Comparison of ENCODE assay signal across 9 mouse cellular contexts in genomic region chr5:123114924-123115323, GRCm38 (mm10). TPM values are rescaled to one million over a fixed set of nuclear protein-coding genes. Genes with fewer than 3 reads are reported as not detected.
DNase-seq lines count a peak whose midpoint lies in the region; ATAC-seq and TF ChIP-seq lines count a peak whose summit lies in the region.
"Had no signal": no experiment of that assay in that cellular context is flagged by ENCODE, and none has a peak within 500 bp of the region (broad histone marks: within the 10 kb centered on the region; RNA-seq: fewer than 3 reads in every experiment).

No protein-coding gene starts in this region.

- H3K9ac ChIP-seq in heart, adult 2 months (ENCODE audit: low read depth, low read length), result no peak overlapping the region
- H3K9ac ChIP-seq in midbrain, embryonic 15.5 days, result no peak overlapping the region
- 0 out of 2 replicates have a peak overlapping the region, but pooled peaks have one; percentile 12 for H3K9ac ChIP-seq in forebrain, embryonic 12.5 days
- H3K9ac ChIP-seq: lung, embryonic 15.5 days had no signal

- no peak for ATAC-seq in midbrain, embryonic 15.5 days (replicated peaks)
- ATAC-seq in forebrain, embryonic 12.5 days (ENCODE audit: low FRiP score), result no peak
- no peak for ATAC-seq in megakaryocyte, adult 5-6 weeks (ENCODE audit: poor library complexity, severe bottlenecking)

- H3K79me2 ChIP-seq in heart, adult 2 months (replicated peaks; ENCODE audit: control insufficient read depth, insufficient read depth, low read length), result no peaks in the 10 kb centered on the region

- H3K27ac ChIP-seq in heart, adult 2 months, result no peak overlapping the region
- no peak overlapping the region for H3K27ac ChIP-seq in midbrain, embryonic 10.5 days (replicated peaks)
- H3K27ac ChIP-seq in midbrain, embryonic 15.5 days, result no peak overlapping the region
- no peak overlapping the region for H3K27ac ChIP-seq in forebrain, embryonic 12.5 days
- no peak overlapping the region for H3K27ac ChIP-seq in small intestine, adult 2 months (ENCODE audit: insufficient read depth, low read depth, low read length)
- H3K27ac ChIP-seq: lung, embryonic 15.5 days had no signal

- no peak overlapping the region for H3K4me2 ChIP-seq in midbrain, embryonic 15.5 days
- H3K4me2 ChIP-seq in forebrain, embryonic 12.5 days, result no peak overlapping the region
- H3K4me2 ChIP-seq: lung, embryonic 15.5 days had no signal

- H3K9me3 ChIP-seq in midbrain, embryonic 10.5 days (replicated peaks), result no peaks in the 10 kb centered on the region
- no peaks in the 10 kb centered on the region for H3K9me3 ChIP-seq in midbrain, embryonic 15.5 days
- no peaks in the 10 kb centered on the region for H3K9me3 ChIP-seq in forebrain, embryonic 12.5 days
- H3K9me3 ChIP-seq: lung, embryonic 15.5 days had no signal

- TF ChIP-seq CTCF in heart, adult 2 months (IDR thresholded peaks at IDR 0.05), result peak; percentile 66
- peak; percentile 7; the same call in 1 of the 2 replicates for TF ChIP-seq CTCF in small intestine, adult 2 months (IDR thresholded peaks at IDR 0.05; ENCODE audit: extremely low read depth, insufficient read length, insufficient replicate concordance, low read depth, low read length)

- TF ChIP-seq POLR2A in heart, adult 2 months (IDR thresholded peaks at IDR 0.05; ENCODE audit: insufficient read depth, low read depth, low read length), result no peak
- no peak for TF ChIP-seq POLR2A in small intestine, adult 2 months (IDR thresholded peaks at IDR 0.05; ENCODE audit: low read depth, low read length)

- no peaks in the 10 kb centered on the region for H3K4me1 ChIP-seq in heart, adult 2 months (ENCODE audit: control insufficient read depth, insufficient read depth, low read length)
- H3K4me1 ChIP-seq in midbrain, embryonic 10.5 days, result peaks cover 14% of the 10 kb centered on the region
- H3K4me1 ChIP-seq in midbrain, embryonic 15.5 days, result peaks cover 10% of the 10 kb centered on the region
- peaks cover 14% of the 10 kb centered on the region for H3K4me1 ChIP-seq in forebrain, embryonic 12.5 days
- H3K4me1 ChIP-seq in small intestine, adult 2 months (ENCODE audit: control insufficient read depth, insufficient read depth, insufficient read length, low read length), result no peaks in the 10 kb centered on the region

- no peaks in the 10 kb centered on the region for H3K36me3 ChIP-seq in heart, adult 2 months (ENCODE audit: control insufficient read depth, insufficient read depth, low read length)
- peaks cover 7% of the 10 kb centered on the region; the same call in 1 of the 2 replicates for H3K36me3 ChIP-seq in midbrain, embryonic 10.5 days
- H3K36me3 ChIP-seq in midbrain, embryonic 15.5 days (replicated peaks), result no peaks in the 10 kb centered on the region
- no peaks in the 10 kb centered on the region for H3K36me3 ChIP-seq in forebrain, embryonic 12.5 days (replicated peaks)
- H3K36me3 ChIP-seq in small intestine, adult 2 months (ENCODE audit: control insufficient read depth, insufficient read depth, low read length), result peaks cover 12% of the 10 kb centered on the region
- H3K36me3 ChIP-seq: lung, embryonic 15.5 days had no signal

- no peak for TF ChIP-seq EP300 in heart, adult 2 months (IDR thresholded peaks at IDR 0.05; ENCODE audit: insufficient read depth, low read depth, low read length)

- no peak overlapping the region for H3K4me3 ChIP-seq in heart, adult 2 months
- H3K4me3 ChIP-seq in midbrain, embryonic 10.5 days, result no peak overlapping the region
- H3K4me3 ChIP-seq in midbrain, embryonic 15.5 days, result no peak overlapping the region
- no peak overlapping the region for H3K4me3 ChIP-seq in forebrain, embryonic 12.5 days (replicated peaks)
- no peak overlapping the region for H3K4me3 ChIP-seq in small intestine, adult 2 months (ENCODE audit: low read depth, low read length)
- H3K4me3 ChIP-seq: lung, embryonic 15.5 days had no signal

- no peaks in the 10 kb centered on the region for H3K27me3 ChIP-seq in heart, adult 2 months (ENCODE audit: control insufficient read depth, insufficient read depth, low read length)
- no peaks in the 10 kb centered on the region for H3K27me3 ChIP-seq in midbrain, embryonic 10.5 days (ENCODE audit: low read depth, poor library complexity, severe bottlenecking)
- H3K27me3 ChIP-seq in midbrain, embryonic 15.5 days (replicated peaks), result no peaks in the 10 kb centered on the region
- H3K27me3 ChIP-seq in forebrain, embryonic 12.5 days, result no peaks in the 10 kb centered on the region
- H3K27me3 ChIP-seq in small intestine, adult 2 months (ENCODE audit: control insufficient read depth, insufficient read depth, low read length), result no peaks in the 10 kb centered on the region
- H3K27me3 ChIP-seq: lung, embryonic 15.5 days had no signal

- intact Hi-C loops in heart, adult 2 months (cut with DNase I), result no loop called here

- no peak for DNase-seq in heart, adult 2 months
- no peak for DNase-seq in heart, adult 8-10 months (ENCODE audit: low spot score)
- DNase-seq in midbrain, embryonic 10.5 days (ENCODE audit: low spot score), result peak; percentile 38
- no peak for DNase-seq in T-cell, adult 2 months (ENCODE audit: low spot score)

- 52% methylated on average over 7 of the region's 7 CpGs for WGBS in heart, adult 2 months
- WGBS in midbrain, embryonic 10.5 days, result 48% methylated on average over 7 of the region's 7 CpGs
- 29% methylated on average over 7 of the region's 7 CpGs for WGBS in midbrain, embryonic 15.5 days
- WGBS in forebrain, embryonic 12.5 days, result 46% methylated on average over 7 of the region's 7 CpGs
- 52% methylated on average over 7 of the region's 7 CpGs for WGBS in small intestine, adult 2 months

RNA-seq across cellular contexts. Expression of gene Rhof, which starts 17.6 kb away (rescaled TPM):
- under 1 TPM; 0.64 to 0.70 TPM for total RNA-seq in heart, adult 2 months (2021)
- polyA plus RNA-seq in heart, adult 2 months (2012; rRNA removed), result 1.6 and 2.3 TPM in 2 replicates
- total RNA-seq in heart, adult 8-10 months (2022), result 1 to 10 TPM in 1 of 4 experiments, under 1 TPM in 3; 0.38 to 1.7 (median 0.68) TPM
- polyA plus RNA-seq in midbrain, embryonic 10.5 days (2016; fragmentation: Nextera tagmentation; extraction: Ambion mirVana), result 1.4 and 1.9 TPM in 2 replicates
- polyA plus RNA-seq in midbrain, embryonic 15.5 days (2015; fragmentation: Nextera tagmentation; extraction: Ambion mirVana), result 12.2 and 13.4 TPM in 2 replicates
- polyA plus RNA-seq in forebrain, embryonic 12.5 days (2016; fragmentation: Nextera tagmentation; extraction: Ambion mirVana), result 1.9 and 2.8 TPM in 2 replicates
- polyA plus RNA-seq in small intestine, adult 2 months (2012; rRNA removed), result 28.0 and 91.6 TPM in 2 replicates
- 5.4 and 7.6 TPM in 2 replicates for total RNA-seq in megakaryocyte, adult 5-6 weeks (2015)
- 6.4 and 6.5 TPM in 2 replicates for total RNA-seq in megakaryocyte, adult 5-6 weeks (2017)

RNA-seq across cellular contexts. Expression of gene Setd1b, which starts 27.1 kb away (rescaled TPM):
- total RNA-seq in heart, adult 2 months (2021), result 10 to 100 TPM; 12.9 to 19.4 TPM
- 6.4 and 7.4 TPM in 2 replicates for polyA plus RNA-seq in heart, adult 2 months (2012; rRNA removed)
- 10 to 100 TPM; 14.3 to 21.5 (median 18.2) TPM for total RNA-seq in heart, adult 8-10 months (2022)
- 7.4 and 7.9 TPM in 2 replicates for polyA plus RNA-seq in midbrain, embryonic 10.5 days (2016; fragmentation: Nextera tagmentation; extraction: Ambion mirVana)
- polyA plus RNA-seq in midbrain, embryonic 15.5 days (2015; fragmentation: Nextera tagmentation; extraction: Ambion mirVana), result 12.2 TPM in 2 replicates
- polyA plus RNA-seq in forebrain, embryonic 12.5 days (2016; fragmentation: Nextera tagmentation; extraction: Ambion mirVana), result 13.1 and 13.6 TPM in 2 replicates
- polyA plus RNA-seq in small intestine, adult 2 months (2012; rRNA removed), result 10.7 and 18.5 TPM in 2 replicates
- 40.4 and 44.9 TPM in 2 replicates for total RNA-seq in megakaryocyte, adult 5-6 weeks (2015)
- total RNA-seq in megakaryocyte, adult 5-6 weeks (2017), result 4.1 and 8.7 TPM in 2 replicates

RNA-seq across cellular contexts. Expression of gene Tmem120b, which starts 46.7 kb away (rescaled TPM):
- total RNA-seq in heart, adult 2 months (2021), result 10 to 100 TPM in 1 of 2 experiments, 1 to 10 TPM in 1; 6.6 to 10.4 TPM
- 10.3 and 10.5 TPM in 2 replicates for polyA plus RNA-seq in heart, adult 2 months (2012; rRNA removed)
- total RNA-seq in heart, adult 8-10 months (2022), result 10 to 100 TPM in 1 of 4 experiments, 1 to 10 TPM in 3; 7.7 to 10.7 (median 8.4) TPM
- polyA plus RNA-seq in midbrain, embryonic 10.5 days (2016; fragmentation: Nextera tagmentation; extraction: Ambion mirVana), result 10.3 and 10.4 TPM in 2 replicates
- 17.1 and 23.3 TPM in 2 replicates for polyA plus RNA-seq in midbrain, embryonic 15.5 days (2015; fragmentation: Nextera tagmentation; extraction: Ambion mirVana)
- polyA plus RNA-seq in forebrain, embryonic 12.5 days (2016; fragmentation: Nextera tagmentation; extraction: Ambion mirVana), result 9.0 and 9.7 TPM in 2 replicates
- 1.6 and 3.3 TPM in 2 replicates for polyA plus RNA-seq in small intestine, adult 2 months (2012; rRNA removed)
- total RNA-seq in megakaryocyte, adult 5-6 weeks (2015), result 0.87 and 2.5 TPM in 2 replicates
- 0.29 and 1.3 TPM in 2 replicates for total RNA-seq in megakaryocyte, adult 5-6 weeks (2017)

RNA-seq across cellular contexts. Expression of gene Psmd9, which starts 54.3 kb away (rescaled TPM):
- total RNA-seq in heart, adult 2 months (2021), result 10 to 100 TPM; 13.3 to 14.8 TPM
- polyA plus RNA-seq in heart, adult 2 months (2012; rRNA removed), result 16.4 and 20.4 TPM in 2 replicates
- total RNA-seq in heart, adult 8-10 months (2022), result 10 to 100 TPM; 11.7 to 16.6 (median 13.8) TPM
- polyA plus RNA-seq in midbrain, embryonic 10.5 days (2016; fragmentation: Nextera tagmentation; extraction: Ambion mirVana), result 75.7 and 78.5 TPM in 2 replicates
- polyA plus RNA-seq in midbrain, embryonic 15.5 days (2015; fragmentation: Nextera tagmentation; extraction: Ambion mirVana), result 71.5 and 73.4 TPM in 2 replicates
- polyA plus RNA-seq in forebrain, embryonic 12.5 days (2016; fragmentation: Nextera tagmentation; extraction: Ambion mirVana), result 66.5 and 71.6 TPM in 2 replicates
- polyA plus RNA-seq in small intestine, adult 2 months (2012; rRNA removed), result 12.5 and 21.9 TPM in 2 replicates
- 14.0 and 24.6 TPM in 2 replicates for total RNA-seq in megakaryocyte, adult 5-6 weeks (2015)
- 9.6 and 20.4 TPM in 2 replicates for total RNA-seq in megakaryocyte, adult 5-6 weeks (2017)
